Mouse (Mus musculus): ENCODE data around the gene Cep350. TPM values are rescaled to one million over a fixed set of nuclear protein-coding genes. Genes with fewer than 3 reads are reported as not detected.

Gene Cep350
- polyA plus RNA-seq, 1 experiment from 2014 or later: 12.8 TPM

- WGBS: 74% methylated on average over 4 of the region's 4 CpGs
- H3K9ac ChIP-seq: no peak overlapping the region
- no peaks in the 10 kb centered on the region for H3K27me3 ChIP-seq
- peaks cover 79% of the 10 kb centered on the region for H3K36me3 ChIP-seq
- ATAC-seq (ENCODE audit: low FRiP score): no peak
- H3K9me3 ChIP-seq: no peaks in the 10 kb centered on the region
- H3K4me3 ChIP-seq: no peak overlapping the region
- H3K27ac ChIP-seq: no peak overlapping the region
- H3K4me2 ChIP-seq: no peak overlapping the region
- no peaks in the 10 kb centered on the region for H3K4me1 ChIP-seq (replicated peaks)
These were observed 110.1 kb downstream of the Cep350 start for GRCm38 (mm10) chr1:155862967-155863366.

- Histone ChIP-seq H3K4me1 (replicated peaks) (no peaks in the 10 kb centered on the region), H3K4me2 (no peak overlapping the region), H3K4me3 (no peak overlapping the region), H3K27me3 (no peaks in the 10 kb centered on the region), H3K9ac (no peak overlapping the region), H3K36me3 (peaks cover 76% of the 10 kb centered on the region), H3K9me3 (no peaks in the 10 kb centered on the region), H3K27ac (no peak overlapping the region)
- no peak for ATAC-seq (ENCODE audit: low FRiP score)
- WGBS: 90% methylated on average over 7 of the region's 7 CpGs
These were observed 117.9 kb downstream of the Cep350 start for GRCm38 (mm10) chr1:155854926-155855702.

DNA sequence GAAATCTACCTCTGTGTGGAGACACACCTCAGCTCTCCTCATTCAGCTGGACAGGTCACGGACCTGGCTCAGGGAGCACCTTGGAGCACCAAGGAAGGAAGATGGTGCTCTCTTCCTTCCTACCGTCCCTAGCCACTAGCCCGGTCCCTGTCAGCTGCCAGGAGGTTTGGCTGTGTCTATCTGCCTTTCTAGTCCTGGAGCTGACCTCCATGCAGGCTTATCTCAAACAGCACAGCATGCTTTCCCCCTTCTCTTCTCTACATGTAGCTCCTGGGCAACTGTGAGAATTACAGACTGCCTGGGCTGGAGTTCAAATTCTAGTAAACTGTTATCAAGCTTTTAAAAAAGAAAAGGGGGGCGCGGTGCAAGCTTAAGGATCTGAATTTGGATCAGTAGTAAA is 120.0 kb downstream of the Cep350 start:
- Histone ChIP-seq H3K27ac (no peak overlapping the region), H3K36me3 (peaks cover 72% of the 10 kb centered on the region), H3K9me3 (no peaks in the 10 kb centered on the region), H3K4me3 (no peak overlapping the region), H3K9ac (no peak overlapping the region), H3K27me3 (no peaks in the 10 kb centered on the region), H3K4me2 (no peak overlapping the region), H3K4me1 (replicated peaks) (no peaks in the 10 kb centered on the region)
- 100% methylated on average over 5 of the region's 5 CpGs for WGBS
- ATAC-seq (ENCODE audit: low FRiP score): no peak

- no peaks in the 10 kb centered on the region for H3K9me3 ChIP-seq
- no peak overlapping the region for H3K9ac ChIP-seq
- WGBS: 85% methylated on average over 5 of the region's 5 CpGs
- no peaks in the 10 kb centered on the region for H3K27me3 ChIP-seq
- no peak overlapping the region for H3K27ac ChIP-seq
- no peak for ATAC-seq (ENCODE audit: low FRiP score)
- no peaks in the 10 kb centered on the region for H3K4me1 ChIP-seq (replicated peaks)
- no peak overlapping the region for H3K4me3 ChIP-seq
- H3K36me3 ChIP-seq: peaks cover 65% of the 10 kb centered on the region
- H3K4me2 ChIP-seq: no peak overlapping the region
These were observed 128.8 kb downstream of the Cep350 start for GRCm38 (mm10) chr1:155844235-155844634.

- no peak overlapping the region for H3K4me3 ChIP-seq
- peaks cover 65% of the 10 kb centered on the region for H3K36me3 ChIP-seq
- 96% methylated on average over 4 of the region's 4 CpGs for WGBS
- no peak overlapping the region for H3K9ac ChIP-seq
- no peaks in the 10 kb centered on the region for H3K4me1 ChIP-seq (replicated peaks)
- no peaks in the 10 kb centered on the region for H3K27me3 ChIP-seq
- H3K9me3 ChIP-seq: no peaks in the 10 kb centered on the region
- no peak for ATAC-seq (ENCODE audit: low FRiP score)
- no peak overlapping the region for H3K4me2 ChIP-seq
- H3K27ac ChIP-seq: no peak overlapping the region
These were observed 129.5 kb downstream of the Cep350 start for GRCm38 (mm10) chr1:155843538-155843937.

DNA sequence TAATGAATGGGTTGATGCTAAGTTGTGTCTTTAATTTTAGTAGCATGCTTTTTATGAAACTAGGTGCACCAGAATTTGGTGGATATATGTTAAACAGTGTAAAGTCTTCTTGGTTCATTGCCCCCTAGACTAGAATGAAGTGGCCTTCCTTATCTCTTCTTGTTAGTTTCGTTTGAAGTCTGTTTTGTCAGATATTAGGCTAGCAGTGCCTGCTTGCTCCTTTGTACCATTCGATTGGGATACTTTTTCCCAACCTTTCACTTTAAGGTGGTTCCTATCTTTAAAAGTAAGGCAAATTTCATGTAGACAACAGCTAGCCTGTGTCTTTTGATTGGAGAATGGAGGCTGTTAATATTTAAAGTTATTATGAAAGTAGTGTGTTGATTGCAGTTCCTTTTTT is 137.4 kb downstream of the Cep350 start:
- H3K4me1 ChIP-seq (replicated peaks): no peaks in the 10 kb centered on the region
- no peaks in the 10 kb centered on the region for H3K9me3 ChIP-seq
- H3K9ac ChIP-seq: no peak overlapping the region
- H3K27me3 ChIP-seq: no peaks in the 10 kb centered on the region
- no peak overlapping the region for H3K27ac ChIP-seq
- ATAC-seq (ENCODE audit: low FRiP score): no peak
- 87% methylated on average over 2 of the region's 2 CpGs for WGBS
- H3K4me2 ChIP-seq: no peak overlapping the region
- H3K36me3 ChIP-seq: peaks cover 14% of the 10 kb centered on the region
- H3K4me3 ChIP-seq: no peak overlapping the region

- ATAC-seq (ENCODE audit: low FRiP score): no peak
- 90% methylated on average over 9 of the region's 9 CpGs for WGBS
- Histone ChIP-seq H3K27me3 (no peaks in the 10 kb centered on the region), H3K27ac (no peak overlapping the region), H3K36me3 (peaks cover 7% of the 10 kb centered on the region), H3K9me3 (no peaks in the 10 kb centered on the region), H3K4me1 (replicated peaks) (no peaks in the 10 kb centered on the region), H3K9ac (no peak overlapping the region), H3K4me2 (no peak overlapping the region), H3K4me3 (no peak overlapping the region)
These were observed 139.4 kb downstream of the Cep350 start for GRCm38 (mm10) chr1:155833610-155834009.

DNA sequence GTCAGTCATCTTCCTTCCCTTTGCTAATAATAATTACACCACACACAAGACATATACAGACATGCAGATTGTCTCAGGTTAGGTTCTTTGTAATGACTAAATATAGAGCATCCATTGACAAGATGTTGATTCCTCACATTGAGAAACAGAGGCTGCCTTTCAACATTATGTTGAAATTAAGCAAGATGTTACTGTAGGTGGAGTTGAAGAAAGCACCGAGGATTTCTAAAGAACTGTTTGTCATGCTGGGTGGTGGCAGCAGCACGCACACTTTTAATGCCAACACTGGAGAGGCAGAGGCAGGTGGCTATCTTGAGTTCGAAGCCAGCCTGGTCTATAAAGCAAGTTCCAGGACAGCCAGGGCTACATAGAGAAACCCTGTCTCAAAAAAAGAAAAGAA is 141.1 kb downstream of the Cep350 start:
- H3K4me2 ChIP-seq: no peak overlapping the region
- no peak for ATAC-seq (ENCODE audit: low FRiP score)
- no peaks in the 10 kb centered on the region for H3K9me3 ChIP-seq
- no peak overlapping the region for H3K4me3 ChIP-seq
- H3K27me3 ChIP-seq: no peaks in the 10 kb centered on the region
- H3K27ac ChIP-seq: no peak overlapping the region
- WGBS: 89% methylated on average over 3 of the region's 3 CpGs
- H3K4me1 ChIP-seq (replicated peaks): no peaks in the 10 kb centered on the region
- no peak overlapping the region for H3K9ac ChIP-seq
- no peaks in the 10 kb centered on the region for H3K36me3 ChIP-seq

GRCm38 (mm10) chr1:155830861-155831260 is 142.2 kb downstream of the Cep350 start:
- no peaks in the 10 kb centered on the region for H3K9me3 ChIP-seq
- WGBS: 72% methylated on average over 6 of the region's 6 CpGs
- no peaks in the 10 kb centered on the region for H3K36me3 ChIP-seq

GRCm38 (mm10) chr1:155827703-155828295 is 145.3 kb downstream of the Cep350 start:
- H3K4me2 ChIP-seq: no peak overlapping the region
- no peak overlapping the region for H3K4me3 ChIP-seq
- no peaks in the 10 kb centered on the region for H3K9me3 ChIP-seq
- H3K27me3 ChIP-seq: no peaks in the 10 kb centered on the region
- H3K4me1 ChIP-seq (replicated peaks): no peaks in the 10 kb centered on the region
- no peaks in the 10 kb centered on the region for H3K36me3 ChIP-seq
- WGBS: 63% methylated on average over 8 of the region's 8 CpGs
- no peak for ATAC-seq (ENCODE audit: low FRiP score)
- H3K27ac ChIP-seq: no peak overlapping the region
- no peak overlapping the region for H3K9ac ChIP-seq

More at GRCm38 (mm10) chr1:155830861-155831260, 142.2 kb downstream of the Cep350 start:
- ATAC-seq (ENCODE audit: low FRiP score): no peak
- Histone ChIP-seq H3K4me2 (no peak overlapping the region), H3K9ac (no peak overlapping the region), H3K27ac (no peak overlapping the region), H3K27me3 (no peaks in the 10 kb centered on the region), H3K4me1 (replicated peaks) (no peaks in the 10 kb centered on the region), H3K4me3 (no peak overlapping the region)

DNA sequence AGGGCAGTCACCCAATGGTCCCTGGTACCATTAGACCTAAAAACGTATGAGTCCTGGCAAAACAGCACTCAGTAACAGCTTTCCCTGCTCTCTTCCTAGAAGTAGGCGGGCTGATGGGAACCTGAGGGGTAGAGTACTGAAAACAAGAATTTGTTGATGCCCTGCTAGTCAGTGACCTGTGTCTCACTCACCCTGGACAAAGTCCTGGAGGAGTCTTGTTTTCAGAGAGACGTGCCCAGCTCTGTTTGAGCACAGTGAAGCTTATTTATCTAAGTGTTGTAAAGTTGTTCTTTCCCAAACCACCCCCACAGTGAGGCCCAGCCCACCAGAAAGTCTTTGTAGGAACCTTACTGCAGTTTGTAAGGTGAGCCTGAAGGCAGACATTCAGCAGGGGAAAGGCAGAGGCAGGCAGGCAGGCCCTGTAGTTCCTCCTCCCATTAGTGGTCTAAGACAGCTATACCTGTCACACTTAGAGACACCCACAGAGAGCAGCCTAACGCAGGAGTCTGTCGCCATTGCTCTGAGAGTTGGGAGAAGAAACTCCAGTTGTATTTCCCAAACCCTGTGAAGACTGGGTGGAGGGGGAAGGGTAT is 146.2 kb downstream of the Cep350 start:
- WGBS: 59% methylated on average over 5 of the region's 5 CpGs

GRCm38 (mm10) chr1:155825940-155826716 is 146.9 kb downstream of the Cep350 start:
- Histone ChIP-seq H3K4me2 (no peak overlapping the region), H3K36me3 (no peaks in the 10 kb centered on the region), H3K9ac (no peak overlapping the region), H3K4me3 (no peak overlapping the region), H3K9me3 (no peaks in the 10 kb centered on the region), H3K27ac (no peak overlapping the region), H3K4me1 (replicated peaks) (no peaks in the 10 kb centered on the region), H3K27me3 (no peaks in the 10 kb centered on the region)
- WGBS: 88% methylated on average over 4 of the region's 4 CpGs
- no peak for ATAC-seq (ENCODE audit: low FRiP score)

More for the DNA sequence above, 146.2 kb downstream of the Cep350 start:
- no peak overlapping the region for H3K4me3 ChIP-seq
- no peak overlapping the region for H3K4me2 ChIP-seq
- H3K9me3 ChIP-seq: no peaks in the 10 kb centered on the region
- H3K27me3 ChIP-seq: no peaks in the 10 kb centered on the region
- H3K36me3 ChIP-seq: no peaks in the 10 kb centered on the region
- no peak overlapping the region for H3K27ac ChIP-seq
- H3K4me1 ChIP-seq (replicated peaks): no peaks in the 10 kb centered on the region
- ATAC-seq (ENCODE audit: low FRiP score): no peak
- H3K9ac ChIP-seq: no peak overlapping the region
